Comparison of ENCODE assay signal across 9 mouse cellular contexts in the genomic region with DNA sequence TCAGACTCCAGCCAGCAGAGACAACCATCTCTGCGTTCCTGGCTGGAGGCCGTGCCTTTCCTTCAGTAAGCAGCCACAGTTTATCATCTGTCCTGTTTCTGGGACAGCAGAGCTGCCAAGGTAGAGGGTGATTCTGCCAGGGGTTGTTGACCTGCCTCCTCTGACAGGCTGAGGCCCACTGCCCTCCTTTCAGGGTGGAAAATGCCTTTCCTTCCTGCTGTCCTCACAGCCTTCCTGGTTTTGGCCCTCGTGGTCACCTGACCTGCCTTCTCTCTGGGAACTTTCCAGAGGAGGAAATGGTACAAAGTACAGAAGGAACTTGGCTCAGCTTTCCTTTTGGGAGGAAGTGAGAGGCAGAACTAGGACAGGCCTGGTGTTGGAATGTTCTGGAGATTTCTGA. TPM values are rescaled to one million over a fixed set of nuclear protein-coding genes. Genes with fewer than 3 reads are reported as not detected.
A peak's percentile ranks its signal among the peaks of the same experiment; 100 is the strongest.
DNase-seq lines count a peak whose midpoint lies in the region; ATAC-seq and TF ChIP-seq lines count a peak whose summit lies in the region.
"Had no signal": no experiment of that assay in that cellular context is flagged by ENCODE, and none has a peak within 500 bp of the region (broad histone marks: within the 10 kb centered on the region; RNA-seq: fewer than 3 reads in every experiment).

No protein-coding gene starts in this region.

- TF ChIP-seq CTCF in liver, postnatal 0 days (IDR thresholded peaks at IDR 0.05; ENCODE audit: low read depth) = no peak

- no peaks in the 10 kb centered on the region for H3K27me3 ChIP-seq in liver, postnatal 0 days (ENCODE audit: insufficient read depth, low read length)

- H3K4me3 ChIP-seq in liver, postnatal 0 days (ENCODE audit: low read depth, low read length) = no peak overlapping the region
- H3K4me3 ChIP-seq: midbrain, embryonic 10.5 days had no signal

- H3K9ac ChIP-seq in liver, postnatal 0 days (replicated peaks) = peak overlapping the region; percentile 37

- intact Hi-C loops in heart, postnatal 25 days (cut with DNase I) = no loop called here

- WGBS in liver, postnatal 0 days (ENCODE audit: insufficient replicate concordance) = 48% methylated on average over 3 of the region's 3 CpGs

- peaks cover 57% of the 10 kb centered on the region for H3K36me3 ChIP-seq in liver, postnatal 0 days (replicated peaks; ENCODE audit: insufficient read depth, low read length)

- peaks cover 23% of the 10 kb centered on the region for H3K4me1 ChIP-seq in liver, postnatal 0 days (ENCODE audit: insufficient read depth)

- H3K9me3 ChIP-seq in liver, postnatal 0 days (ENCODE audit: low read length) = no peaks in the 10 kb centered on the region
- H3K9me3 ChIP-seq: midbrain, embryonic 10.5 days had no signal

- H3K27ac ChIP-seq in liver, postnatal 0 days (ENCODE audit: low read depth) = peak overlapping the region; percentile 81
- H3K27ac ChIP-seq: midbrain, embryonic 10.5 days had no signal

- peak; percentile 51 for ATAC-seq in liver, postnatal 0 days

- no peak overlapping the region; the same call in 1 of the 2 replicates for H3K4me2 ChIP-seq in liver, postnatal 0 days (ENCODE audit: low read depth, low read length)

- peak; percentile 57 to 79 for DNase-seq in adrenal gland, adult (ENCODE audit: inconsistent age in 2 of 2, low spot score in 1 of 2)
- DNase-seq in adrenal gland, adult 18-20 months (ENCODE audit: low spot score in 2 of 2) = no peak
- DNase-seq in adrenal gland, postnatal 10 days = peak; percentile 62
- peak; percentile 66 for DNase-seq in heart, postnatal 25 days (ENCODE audit: low spot score)
- DNase-seq in liver, postnatal 0 days = peak; percentile 49
- DNase-seq in right cerebral cortex, postnatal 14 days = no peak
- no peak for DNase-seq in retina, embryonic 14.5 days (ENCODE audit: low spot score)
- no peak for DNase-seq in cerebellum, postnatal 14 days

- TF ChIP-seq EP300 in liver, postnatal 0 days (IDR thresholded peaks at IDR 0.05; ENCODE audit: low read depth) = peak; percentile 71; the same call in 1 of the 2 replicates

RNA-seq across cellular contexts. Expression of a gene that starts 7.4 kb away (rescaled TPM):
- 10 to 100 TPM; 13.1 to 17.1 TPM for total RNA-seq in adrenal gland, adult 18-20 months (2021)
- 10 to 100 TPM; 22.3 to 30.4 TPM for total RNA-seq in adrenal gland, postnatal 10 days (2021)
- 10 to 100 TPM; 10.3 to 11.7 TPM for total RNA-seq in heart, postnatal 25 days (2021)
- 8.4 and 13.3 TPM in 2 replicates for polyA plus RNA-seq in liver, postnatal 0 days (2015; fragmentation: Nextera tagmentation; extraction: Ambion mirVana)

RNA-seq across cellular contexts. Expression of a gene that starts 7.5 kb away (rescaled TPM):
- 10 to 100 TPM; 91.8 to 98.8 TPM for total RNA-seq in adrenal gland, adult 18-20 months (2021)
- 100 to 1,000 TPM; 119 to 125 TPM for total RNA-seq in adrenal gland, postnatal 10 days (2021)
- 10 to 100 TPM; 54.8 to 61.2 TPM for total RNA-seq in heart, postnatal 25 days (2021)
- 105 and 111 TPM in 2 replicates for polyA plus RNA-seq in liver, postnatal 0 days (2015; fragmentation: Nextera tagmentation; extraction: Ambion mirVana)

RNA-seq across cellular contexts. Expression of a gene that starts 8.7 kb away (rescaled TPM):
- total RNA-seq in adrenal gland, adult 18-20 months (2021) = 10 to 100 TPM; 67.2 to 74.1 TPM
- total RNA-seq in adrenal gland, postnatal 10 days (2021) = 10 to 100 TPM; 44.4 to 46.1 TPM
- 10 to 100 TPM; 66.7 to 68.4 TPM for total RNA-seq in heart, postnatal 25 days (2021)
- 37.4 and 40.4 TPM in 2 replicates for polyA plus RNA-seq in liver, postnatal 0 days (2015; fragmentation: Nextera tagmentation; extraction: Ambion mirVana)

RNA-seq across cellular contexts. Expression of a gene that starts 31.9 kb away (rescaled TPM):
- 100 to 1,000 TPM; 175 to 203 TPM for total RNA-seq in adrenal gland, adult 18-20 months (2021)
- total RNA-seq in adrenal gland, postnatal 10 days (2021) = 100 to 1,000 TPM; 160 to 178 TPM
- 100 to 1,000 TPM; 124 to 138 TPM for total RNA-seq in heart, postnatal 25 days (2021)
- 126 and 129 TPM in 2 replicates for polyA plus RNA-seq in liver, postnatal 0 days (2015; fragmentation: Nextera tagmentation; extraction: Ambion mirVana)

Comparison
In these comparisons a context has a peak if more than half of its experiments do, and no peak if none do; other contexts are left out.
1. DNase-seq: peak in adrenal gland, adult (2 of 2), adrenal gland, postnatal 10 days (single experiment), heart, postnatal 25 days (single experiment) and liver, postnatal 0 days (single experiment); none in adrenal gland, adult 18-20 months (0 of 2), right cerebral cortex, postnatal 14 days (single experiment), retina, embryonic 14.5 days (single experiment) and cerebellum, postnatal 14 days (0 of 2).